Mouse (Mus musculus): ENCODE results near the gene Inppl1.
A peak's percentile ranks its signal among the peaks of the same experiment; 100 is the strongest.

Gene Inppl1

GRCm38 (mm10) chr7:101837606-101838471, at the start of gene Inppl1:
Inppl1 (minus strand) TSS chr7:101838229.
- peak; percentile 91 for DNase-seq (ENCODE audit: low spot score)

GRCm38 (mm10) chr7:101886274-101886673, 48.2 kb upstream of the Inppl1 start:
- no peak for DNase-seq (ENCODE audit: low spot score)

GRCm38 (mm10) chr7:101884160-101884559, 46.1 kb upstream of the Inppl1 start:
- no peak for DNase-seq (ENCODE audit: low spot score)

GRCm38 (mm10) chr7:101882413-101883154, 44.6 kb upstream of the Inppl1 start:
- no peak for DNase-seq (ENCODE audit: low spot score)

GRCm38 (mm10) chr7:101880855-101881254, 42.8 kb upstream of the Inppl1 start:
- no peak for DNase-seq (ENCODE audit: low spot score)

GRCm38 (mm10) chr7:101875978-101876377, 37.9 kb upstream of the Inppl1 start:
- DNase-seq (ENCODE audit: low spot score): no peak

GRCm38 (mm10) chr7:101871296-101871695, 33.3 kb upstream of the Inppl1 start:
- no peak for DNase-seq (ENCODE audit: low spot score)

GRCm38 (mm10) chr7:101870629-101871028, 32.6 kb upstream of the Inppl1 start, which contains the start of gene Folr1:
Folr1 (minus strand) TSS chr7:101870788.
- DNase-seq (ENCODE audit: low spot score): no peak

GRCm38 (mm10) chr7:101869163-101869500, 31.1 kb upstream of the Inppl1 start:
- no peak for DNase-seq (ENCODE audit: low spot score)

- no peak for DNase-seq (ENCODE audit: low spot score)
Measured at GRCm38 (mm10) chr7:101868241-101869162, 30.5 kb upstream of the Inppl1 start.

GRCm38 (mm10) chr7:101867482-101867881, 29.5 kb upstream of the Inppl1 start:
- DNase-seq (ENCODE audit: low spot score): no peak

GRCm38 (mm10) chr7:101866491-101867265, 28.6 kb upstream of the Inppl1 start:
- DNase-seq (ENCODE audit: low spot score): no peak

- DNase-seq (ENCODE audit: low spot score): no peak
Measured at GRCm38 (mm10) chr7:101863415-101863814, 25.4 kb upstream of the Inppl1 start, which contains the start of gene Anapc15. Anapc15 (plus strand) TSS chr7:101863715.

GRCm38 (mm10) chr7:101862291-101862690, 24.3 kb upstream of the Inppl1 start:
- no peak for DNase-seq (ENCODE audit: low spot score)

- DNase-seq (ENCODE audit: low spot score): no peak
Measured at GRCm38 (mm10) chr7:101860978-101861377, 22.9 kb upstream of the Inppl1 start.

GRCm38 (mm10) chr7:101858362-101858761, 20.3 kb upstream of the Inppl1 start:
- no peak for DNase-seq (ENCODE audit: low spot score)

- DNase-seq (ENCODE audit: low spot score): no peak
Measured at GRCm38 (mm10) chr7:101857094-101857493, 19.1 kb upstream of the Inppl1 start, which contains the start of gene Folr2. Folr2 (minus strand) TSS chr7:101857194.

- DNase-seq (ENCODE audit: low spot score): no peak
Measured at GRCm38 (mm10) chr7:101853816-101854215, 15.8 kb upstream of the Inppl1 start.

- no peak for DNase-seq (ENCODE audit: low spot score)
Measured at GRCm38 (mm10) chr7:101852846-101853245, 14.8 kb upstream of the Inppl1 start.

- DNase-seq (ENCODE audit: low spot score): no peak
Measured at GRCm38 (mm10) chr7:101851689-101852088, 13.7 kb upstream of the Inppl1 start.

- DNase-seq (ENCODE audit: low spot score): no peak
Measured at GRCm38 (mm10) chr7:101847934-101848333, 9.9 kb upstream of the Inppl1 start.

Data from testis, postnatal 10 days (tissue).